Mouse (Mus musculus): Measurements from ENCODE around the gene Hoxd10.

DNA sequence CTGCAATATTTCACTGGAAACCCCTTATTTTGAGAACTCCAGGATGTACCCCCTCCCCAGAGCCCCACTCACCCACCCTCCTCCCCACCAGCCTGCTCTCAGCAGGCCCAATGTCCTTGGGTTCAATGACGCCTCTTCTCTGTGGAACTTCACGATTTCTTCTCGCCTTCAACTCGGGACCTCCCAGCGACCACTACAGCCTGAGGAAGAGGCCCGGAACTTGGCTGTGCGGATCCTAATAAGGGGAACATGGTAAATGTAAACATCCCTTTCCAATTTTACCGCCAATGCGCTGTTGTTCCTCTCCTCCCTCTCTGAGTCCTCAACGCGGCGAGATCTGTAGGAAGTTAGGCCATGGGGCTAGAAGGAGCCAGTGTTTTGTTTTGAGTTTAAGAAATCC lies 7.6 kb upstream of the Hoxd10 start:
- TF ChIP-seq CTCF (IDR thresholded peaks at IDR 0.05; ENCODE audit: low read depth): no peak
- TF ChIP-seq EP300 (optimal IDR thresholded peaks at IDR 0.05): no peak
